Mouse (Mus musculus) ES-E14 (cell line): ENCODE data around the gene 1700067K01Rik. TPM values are rescaled to one million over a fixed set of nuclear protein-coding genes. Genes with fewer than 3 reads are reported as not detected.

Experiments used
- DNase-seq: peaks from one replicate; pipeline ENCODE4 v3.0.0-alpha.2; 2013; ENCODE audit warnings: low read depth, low spot score
- H3K27ac ChIP-seq: 2 replicates; pipeline ENCODE4 v1.5.1; 2012; ENCODE audit warnings: low read depth, mild to moderate bottlenecking, low read length, moderate library complexity, mixed read lengths; ENCODE audit not compliant: poor library complexity, insufficient read depth, severe bottlenecking
- H3K36me3 ChIP-seq: 2 replicates; pipeline ENCODE4 v1.6.1; 2012; ENCODE audit warnings: mild to moderate bottlenecking, low read length, moderate library complexity, mixed read lengths; ENCODE audit not compliant: control insufficient read depth, poor library complexity, insufficient read depth, severe bottlenecking
- H3K4me1 ChIP-seq, 2 experiments: fragments of 150-350 bp in 1 of 2; sonication (generic) in 1 of 2; 2 replicates each; pipeline ENCODE4 v1.6.1; 2012; ENCODE audit warnings: low read length in 2 of 2, mild to moderate bottlenecking in 1 of 2, mixed read lengths in 1 of 2; ENCODE audit not compliant: control insufficient read depth in 2 of 2, insufficient read depth in 2 of 2, poor library complexity in 1 of 2
- H3K4me3 ChIP-seq, 2 experiments: fragments of 150-350 bp in 1 of 2; sonication (generic) in 1 of 2; 2 replicates each; pipeline ENCODE4 v1.5.1; 2012; ENCODE audit warnings: low read length in 2 of 2, low read depth in 1 of 2, mild to moderate bottlenecking in 1 of 2, mixed read lengths in 1 of 2; ENCODE audit not compliant: insufficient read depth in 1 of 2, poor library complexity in 1 of 2, severe bottlenecking in 1 of 2
- H3K9ac ChIP-seq: 2 replicates; pipeline ENCODE4 v1.6.1; 2012; ENCODE audit warnings: low read depth, mild to moderate bottlenecking, low read length, mixed read lengths; ENCODE audit not compliant: poor library complexity, insufficient read depth, severe bottlenecking
- H3K9me3 ChIP-seq: fragments of 150-350 bp; sonication (generic); 2 replicates; pipeline ENCODE4 v1.6.1; 2012; ENCODE audit warnings: low read depth, mild to moderate bottlenecking, low read length; ENCODE audit not compliant: control insufficient read depth, insufficient read depth
- CHD2 ChIP-seq: IDR thresholded peaks from 2 replicates; pipeline ENCODE4 v1.6.1; 2014; ENCODE audit warnings: mild to moderate bottlenecking, low read depth, low read length, inconsistent platforms
- HCFC1 ChIP-seq: IDR thresholded peaks from 2 replicates; pipeline ENCODE4 v1.6.1; 2012; ENCODE audit warnings: low read length, inconsistent platforms, borderline replicate concordance; ENCODE audit not compliant: insufficient read depth
- MAFK ChIP-seq: IDR thresholded peaks from 2 replicates; pipeline ENCODE4 v1.6.1; 2014; ENCODE audit warnings: mild to moderate bottlenecking, low read depth, low read length, inconsistent platforms; ENCODE audit not compliant: insufficient read depth
- ZC3H11A ChIP-seq: IDR thresholded peaks from 2 replicates; pipeline ENCODE4 v1.6.1; 2012; ENCODE audit warnings: low read depth, mild to moderate bottlenecking, inconsistent platforms, low read length, borderline replicate concordance
- ZNF384 ChIP-seq: IDR thresholded peaks from 2 replicates; pipeline ENCODE4 v1.6.1; 2012; ENCODE audit warnings: low read depth, low read length, inconsistent platforms
- in situ Hi-C, 2 experiments: fragments of 600-800 bp; cut with MboI; formaldehyde crosslinking; loops; one replicate each; pipeline ENCODE4 v1.15.1; 2025; ENCODE audit warnings: low sequenced_read_pairs in 2 of 2, inconsistent platforms in 1 of 2; ENCODE audit not compliant: unreplicated experiment in 2 of 2
- total RNA-seq: library from RNA; depleted of rRNA; stranded (reverse); fragments of 300-350 nt; gene quantifications from 2 replicates; pipeline ENCODE4 v1.2.3, GENCODE M21; 2012

The 1700067K01Rik gene
- total RNA-seq, 1 experiment = 1.2 TPM

- in situ Hi-C loops = loop anchor here in 1 of 2 experiments (10.0 kb wide), 1 partner anchor 339 kb away; no protein-coding TSS in a partner anchor
- Histone ChIP-seq H3K9ac (no peak overlapping the region), H3K4me1 (peaks cover 0 to 10% of the 10 kb centered on the region in 2 experiments; a peak in 3 of 4 replicates), H3K9me3 (no peaks in the 10 kb centered on the region), H3K36me3 (no peaks in the 10 kb centered on the region), H3K27ac (no peak overlapping the region), H3K4me3 (no peak overlapping the region)
- TF ChIP-seq CHD2 (no peak), HCFC1 (no peak), ZNF384 (no peak), ZC3H11A (no peak), MAFK (no peak)
- DNase-seq = no peak
Observed at GRCm38 (mm10) chr8:84015833-84016232, 14.5 kb downstream of the 1700067K01Rik start.

GRCm38 (mm10) chr8:84019738-84020137 is 18.4 kb downstream of the 1700067K01Rik start:
- Histone ChIP-seq H3K4me3 (no peak overlapping the region), H3K36me3 (no peaks in the 10 kb centered on the region), H3K4me1 (peaks cover 16 to 34% of the 10 kb centered on the region in 2 experiments), H3K9ac (no peak overlapping the region), H3K9me3 (no peaks in the 10 kb centered on the region), H3K27ac (no peak overlapping the region)
- TF ChIP-seq ZNF384 = no peak
- TF ChIP-seq ZC3H11A = no peak
- no peak for TF ChIP-seq MAFK
- no peak for TF ChIP-seq HCFC1
- no peak for TF ChIP-seq CHD2
- DNase-seq = no peak
- in situ Hi-C loops = loop anchor here in 1 of 2 experiments (10.0 kb wide), 1 partner anchor 335 kb away; no protein-coding TSS in a partner anchor

GRCm38 (mm10) chr8:84021096-84021495 is 19.8 kb downstream of the 1700067K01Rik start, which contains the start of gene Palm3:
Palm3 (plus strand) TSS chr8:84021471.
- peaks cover 16 to 43% of the 10 kb centered on the region in 2 experiments for H3K4me1 ChIP-seq
- no peaks in the 10 kb centered on the region for H3K36me3 ChIP-seq
- peak within 1 kb of the TSS; percentile 8 to 23; a peak in 3 of 4 replicates for H3K4me3 ChIP-seq
- H3K9ac ChIP-seq = peak within 1 kb of the TSS; percentile 50
- TF ChIP-seq MAFK (no peak), ZC3H11A (no peak), HCFC1 (no peak), ZNF384 (no peak), CHD2 (no peak)
- H3K9me3 ChIP-seq = no peaks in the 10 kb centered on the region
- no peak for DNase-seq
- in situ Hi-C loops = no loop called here
- H3K27ac ChIP-seq = peak within 1 kb of the TSS; percentile 41

- H3K36me3 ChIP-seq = no peaks in the 10 kb centered on the region
- peak overlapping the region; percentile 13; the same call in 1 of the 2 replicates for H3K27ac ChIP-seq
- no peaks in the 10 kb centered on the region for H3K9me3 ChIP-seq
- DNase-seq = no peak
- H3K9ac ChIP-seq = peak overlapping the region; percentile 40
- TF ChIP-seq ZC3H11A (no peak), MAFK (no peak), HCFC1 (no peak), CHD2 (no peak), ZNF384 (no peak)
- H3K4me3 ChIP-seq = peak overlapping the region; percentile 8 to 23; a peak in 3 of 4 replicates
- in situ Hi-C loops = no loop called here
- H3K4me1 ChIP-seq = peaks cover 16 to 47% of the 10 kb centered on the region in 2 experiments
Observed at GRCm38 (mm10) chr8:84021569-84021968, 20.3 kb downstream of the 1700067K01Rik start.
